Mouse (Mus musculus): ENCODE results near the gene Atxn1.

Gene Atxn1

GRCm38 (mm10) chr13:45513009-45513984 lies 451.5 kb downstream of the Atxn1 start:
- no peak for DNase-seq

GRCm38 (mm10) chr13:45512531-45512930 lies 452.3 kb downstream of the Atxn1 start:
- peak; percentile 41 to 50 for DNase-seq

- DNase-seq, result no peak
Measured at GRCm38 (mm10) chr13:45511706-45512435, 452.9 kb downstream of the Atxn1 start.

- DNase-seq, result no peak
Measured at GRCm38 (mm10) chr13:45509366-45509765, 455.4 kb downstream of the Atxn1 start.

- DNase-seq, result peak; percentile 73 to 83
Measured at GRCm38 (mm10) chr13:45508495-45508894, 456.3 kb downstream of the Atxn1 start.

GRCm38 (mm10) chr13:45507274-45508229 lies 457.3 kb downstream of the Atxn1 start, which contains the start of gene Gmpr:
Gene Gmpr, plus strand, starts transcription at chr13:45507444.
- peak; percentile 89 to 93 for DNase-seq

GRCm38 (mm10) chr13:45505546-45505945 lies 459.3 kb downstream of the Atxn1 start:
- no peak for DNase-seq

GRCm38 (mm10) chr13:45502791-45503190 lies 462.0 kb downstream of the Atxn1 start:
- DNase-seq, result no peak

- DNase-seq, result no peak
Measured at GRCm38 (mm10) chr13:45499906-45500305, 464.9 kb downstream of the Atxn1 start.
